Mouse (Mus musculus) frontal cortex, postnatal 25 days (tissue): ENCODE results near the gene Uhmk1.
"Not testable (repeated sequence)": the region's sequence is repeated elsewhere in the genome, so short reads cannot be mapped to it uniquely, and the experiment has no call there.

Source experiments
- DNase-seq, 2 experiments: peaks; one replicate each; pipeline ENCODE4 v3.0.0; 2022; ENCODE audit warnings: low spot score in 2 of 2

Uhmk1 gene

GRCm38 (mm10) chr1:170214757-170215522 lies at the start of gene Uhmk1:
Gene Uhmk1 (minus strand): TSS chr1:170215397.
- peak; percentile 59 to 76 for DNase-seq

GRCm38 (mm10) chr1:170255560-170255910 lies 40.3 kb upstream of the Uhmk1 start:
- DNase-seq: peak; percentile 63 to 77

- no peak for DNase-seq
Measured at GRCm38 (mm10) chr1:170254893-170255559, 39.8 kb upstream of the Uhmk1 start.

GRCm38 (mm10) chr1:170245016-170245415 lies 29.8 kb upstream of the Uhmk1 start:
- DNase-seq: no peak

GRCm38 (mm10) chr1:170232688-170233087 lies 17.5 kb upstream of the Uhmk1 start, which contains the start of gene Sh2d1b2:
Gene Sh2d1b2 (plus strand): TSS chr1:170232749.
- not testable (repeated sequence) for DNase-seq

- no peak for DNase-seq
Measured at GRCm38 (mm10) chr1:170223276-170223675, 8.1 kb upstream of the Uhmk1 start.

- DNase-seq: no peak
Measured at GRCm38 (mm10) chr1:170220351-170220750, 5.2 kb upstream of the Uhmk1 start.

- DNase-seq: no peak
Measured at GRCm38 (mm10) chr1:170218091-170218884, 3.1 kb upstream of the Uhmk1 start.

- no peak for DNase-seq
Measured at GRCm38 (mm10) chr1:170215590-170215989, 393 bp upstream of the Uhmk1 start.

- no peak for DNase-seq
Measured at GRCm38 (mm10) chr1:170214383-170214756, 827 bp downstream of the Uhmk1 start.

- DNase-seq: no peak
Measured at GRCm38 (mm10) chr1:170213181-170213879, 1.9 kb downstream of the Uhmk1 start.

- no peak for DNase-seq
Measured at GRCm38 (mm10) chr1:170206395-170206794, 8.8 kb downstream of the Uhmk1 start.

GRCm38 (mm10) chr1:170200379-170200778 lies 14.8 kb downstream of the Uhmk1 start:
- no peak for DNase-seq

- DNase-seq: no peak
Measured at GRCm38 (mm10) chr1:170196211-170196610, 19.0 kb downstream of the Uhmk1 start.

- no peak for DNase-seq
Measured at GRCm38 (mm10) chr1:170191925-170192324, 23.3 kb downstream of the Uhmk1 start.

GRCm38 (mm10) chr1:170190225-170190624 lies 25.0 kb downstream of the Uhmk1 start:
- DNase-seq: no peak

- no peak for DNase-seq
Measured at GRCm38 (mm10) chr1:170188601-170189000, 26.6 kb downstream of the Uhmk1 start.

GRCm38 (mm10) chr1:170186531-170186930 lies 28.7 kb downstream of the Uhmk1 start:
- DNase-seq: no peak

GRCm38 (mm10) chr1:170185137-170185536 lies 30.1 kb downstream of the Uhmk1 start:
- no peak for DNase-seq

GRCm38 (mm10) chr1:170182706-170183105 lies 32.5 kb downstream of the Uhmk1 start:
- DNase-seq: no peak

GRCm38 (mm10) chr1:170176661-170177239 lies 38.4 kb downstream of the Uhmk1 start:
- DNase-seq: no peak
